Mouse (Mus musculus) CD4-positive, CD25-positive, alpha-beta regulatory T cell, adult 2 months (primary cell): ENCODE results near the gene Cd200r1.

Experiments
- DNase-seq: peaks from one replicate; pipeline ENCODE4 v3.0.0-alpha.2; 2012; ENCODE audit warnings: low read depth, low spot score

Gene Cd200r1

DNA sequence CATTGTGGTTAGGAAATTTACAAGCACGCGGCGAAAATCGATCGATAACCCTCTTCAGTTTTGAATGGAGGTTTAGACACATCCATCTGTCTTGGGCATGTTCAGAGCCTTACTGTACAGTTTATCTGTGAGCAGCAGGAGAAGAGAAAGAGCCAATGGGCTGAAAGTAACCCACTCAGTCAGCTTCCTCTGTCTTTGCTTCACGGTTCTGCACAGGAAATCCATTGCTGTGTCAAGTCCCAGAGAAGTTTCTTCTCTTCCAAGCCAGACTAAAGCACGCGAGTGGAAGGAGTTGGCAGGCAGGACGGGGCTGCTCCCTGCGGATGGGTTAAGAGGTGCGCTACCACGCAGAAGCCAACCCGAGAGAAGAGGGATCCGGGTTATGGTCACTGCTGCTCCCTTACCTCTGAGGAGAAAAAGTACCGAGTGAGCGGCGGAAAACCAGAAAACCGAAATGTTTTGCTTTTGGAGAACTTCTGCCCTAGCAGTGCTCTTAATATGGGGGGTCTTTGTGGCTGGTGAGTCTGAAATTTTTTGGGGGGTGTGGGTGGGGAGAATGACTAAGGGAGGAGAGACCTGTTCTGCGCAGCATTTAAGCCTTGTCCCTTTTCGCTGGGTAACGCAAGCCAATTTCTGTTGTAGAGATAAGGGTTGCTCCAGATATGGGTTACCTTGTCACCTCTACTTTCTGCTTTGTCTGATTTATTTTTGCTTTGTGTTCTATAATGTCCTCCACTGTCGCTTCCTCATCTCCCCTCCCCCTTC is at the start of gene Cd200r1:
Cd200r1 (plus strand) TSS at position 182 of the 765 bp plus-strand sequence.
- peak; percentile 72 for DNase-seq

DNA sequence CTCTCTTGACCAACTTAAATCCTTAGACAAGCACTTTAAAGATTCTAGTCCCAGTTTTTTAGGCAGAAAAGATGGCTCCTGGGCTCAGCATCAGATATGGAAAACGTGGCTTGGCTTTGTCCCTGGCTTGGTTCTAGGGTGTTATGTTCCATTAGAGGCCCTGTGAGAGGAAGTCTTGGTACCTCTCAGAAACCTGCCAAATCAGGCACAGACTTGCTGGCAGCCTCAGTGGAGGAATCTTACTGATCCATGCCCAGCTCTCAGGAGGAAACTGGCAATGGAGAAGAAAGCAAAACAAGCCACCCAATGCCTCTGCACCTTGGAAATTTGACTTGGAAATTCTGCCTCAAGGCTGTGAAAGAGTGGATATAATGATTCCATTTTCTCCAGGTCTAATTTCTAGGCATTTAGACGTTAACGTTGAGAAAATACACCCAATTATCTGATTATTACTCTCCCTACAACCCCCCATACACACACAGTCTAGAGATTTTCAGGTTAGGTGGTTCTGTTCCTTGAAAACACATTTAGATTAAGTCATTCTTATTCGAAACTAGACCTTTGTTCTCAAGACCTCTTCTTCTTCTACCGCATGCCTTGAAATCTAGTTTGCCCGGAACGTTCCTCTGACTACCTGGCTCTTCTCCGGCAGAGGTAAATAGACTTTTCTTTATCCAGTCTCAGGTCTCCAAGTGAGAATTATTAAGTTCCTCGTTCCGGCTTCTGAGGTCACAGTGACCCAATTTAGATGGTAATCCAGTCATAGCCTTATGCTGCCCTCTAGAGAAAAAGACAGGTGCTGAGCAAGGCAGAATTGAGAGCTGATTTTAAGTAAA is 49.0 kb upstream of the Cd200r1 start:
- peak; percentile 64 for DNase-seq

DNA sequence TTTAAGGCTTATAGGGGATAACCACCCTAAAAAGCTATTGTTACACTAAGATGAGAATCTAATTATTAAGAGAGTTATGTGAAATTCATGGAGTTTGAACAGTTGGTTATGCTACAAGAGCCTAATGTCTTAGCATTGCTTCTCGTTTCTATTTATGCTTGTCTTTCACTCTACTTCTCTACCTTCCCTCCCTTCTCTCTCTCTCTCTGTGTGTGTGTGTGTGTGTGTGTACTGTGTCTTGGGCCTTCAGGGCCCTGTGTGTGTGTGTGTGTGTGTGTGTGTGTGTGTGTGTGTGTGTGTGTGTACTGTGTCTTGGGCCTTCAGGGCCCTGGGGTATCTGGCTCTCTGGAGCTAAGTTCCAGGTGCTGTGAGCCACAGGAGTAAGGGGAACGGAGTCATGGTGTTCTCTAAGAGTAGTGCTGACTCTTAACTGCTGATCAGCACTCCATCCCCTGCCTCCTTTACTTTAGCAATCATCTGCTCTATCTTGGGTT is 48.3 kb upstream of the Cd200r1 start:
- no peak for DNase-seq

DNA sequence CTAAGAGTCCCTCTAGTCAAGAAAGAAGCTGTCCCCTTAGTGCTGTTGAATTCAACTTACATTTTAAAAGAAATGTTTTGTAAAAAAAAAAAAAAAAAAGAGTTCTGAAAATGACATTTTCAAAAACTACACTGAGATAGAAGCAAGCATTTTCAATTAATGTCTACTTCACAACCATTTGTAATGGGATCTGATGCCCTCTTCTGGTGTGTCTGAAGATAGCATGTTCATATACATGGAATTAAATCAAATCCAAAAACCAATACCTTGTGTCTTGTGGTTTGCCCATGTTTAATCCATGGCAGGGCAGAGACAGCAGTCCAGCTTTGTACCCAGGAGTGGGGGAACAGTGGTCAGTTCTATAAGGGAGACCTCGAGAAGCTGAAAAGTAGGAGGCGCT is 47.7 kb upstream of the Cd200r1 start:
- DNase-seq = no peak

DNA sequence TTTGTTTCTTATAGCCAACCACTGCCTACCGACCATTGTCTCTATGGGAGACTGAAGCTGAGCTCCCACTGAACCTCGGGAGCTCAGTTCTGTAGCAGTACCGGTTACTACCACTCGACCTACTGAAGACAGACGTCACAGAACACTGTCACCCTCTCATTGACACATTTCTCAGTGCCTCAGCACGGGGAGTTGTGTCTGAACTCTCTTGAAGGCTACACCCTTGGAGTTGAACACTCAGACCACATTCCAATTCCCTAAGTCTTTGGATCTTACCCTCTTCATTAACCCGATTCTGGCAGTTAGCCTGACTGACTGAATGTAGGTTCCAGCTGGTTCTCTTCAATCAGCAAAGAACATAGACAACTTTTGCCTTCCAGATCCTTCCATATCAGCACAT is 46.2 kb upstream of the Cd200r1 start:
- DNase-seq = no peak

DNA sequence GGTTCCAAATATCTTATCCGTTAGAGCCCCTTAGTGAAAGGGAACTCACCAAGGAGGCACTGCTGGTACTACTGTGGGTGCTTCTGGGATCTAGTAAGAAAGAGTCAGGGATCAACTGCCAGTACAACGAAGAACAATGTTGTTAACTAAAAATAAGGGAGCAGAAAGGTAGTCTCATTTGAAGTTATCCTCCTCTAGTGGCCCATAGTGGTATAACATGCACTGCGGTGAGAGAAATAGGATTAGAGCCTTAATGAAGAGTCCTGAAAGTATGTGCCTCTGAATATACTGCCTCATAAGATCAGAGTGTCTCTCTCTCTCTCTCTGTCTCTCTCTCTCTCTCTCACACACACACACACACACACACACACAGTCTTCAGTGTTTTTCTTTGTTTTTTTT is 45.0 kb upstream of the Cd200r1 start:
- DNase-seq = peak; percentile 51

DNA sequence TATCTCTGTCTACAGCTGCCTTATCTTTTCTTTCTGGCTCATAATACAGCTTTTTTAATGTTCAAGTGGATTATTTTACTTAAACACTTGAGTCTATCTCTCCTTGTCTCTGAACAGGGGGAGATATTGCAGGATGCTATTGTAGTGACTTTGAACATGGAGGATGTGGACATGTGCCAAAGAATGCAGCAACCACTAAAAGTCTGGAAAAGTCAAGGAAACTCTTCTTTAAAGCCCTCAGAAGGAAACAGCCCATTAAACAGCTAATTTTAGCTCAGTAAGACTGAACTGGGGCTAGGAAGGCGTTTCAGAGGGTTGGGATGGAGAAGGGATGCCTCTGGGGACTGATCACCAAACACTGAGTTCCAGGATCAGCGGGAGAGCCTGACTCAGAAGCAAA is 42.9 kb upstream of the Cd200r1 start:
- no peak for DNase-seq

DNA sequence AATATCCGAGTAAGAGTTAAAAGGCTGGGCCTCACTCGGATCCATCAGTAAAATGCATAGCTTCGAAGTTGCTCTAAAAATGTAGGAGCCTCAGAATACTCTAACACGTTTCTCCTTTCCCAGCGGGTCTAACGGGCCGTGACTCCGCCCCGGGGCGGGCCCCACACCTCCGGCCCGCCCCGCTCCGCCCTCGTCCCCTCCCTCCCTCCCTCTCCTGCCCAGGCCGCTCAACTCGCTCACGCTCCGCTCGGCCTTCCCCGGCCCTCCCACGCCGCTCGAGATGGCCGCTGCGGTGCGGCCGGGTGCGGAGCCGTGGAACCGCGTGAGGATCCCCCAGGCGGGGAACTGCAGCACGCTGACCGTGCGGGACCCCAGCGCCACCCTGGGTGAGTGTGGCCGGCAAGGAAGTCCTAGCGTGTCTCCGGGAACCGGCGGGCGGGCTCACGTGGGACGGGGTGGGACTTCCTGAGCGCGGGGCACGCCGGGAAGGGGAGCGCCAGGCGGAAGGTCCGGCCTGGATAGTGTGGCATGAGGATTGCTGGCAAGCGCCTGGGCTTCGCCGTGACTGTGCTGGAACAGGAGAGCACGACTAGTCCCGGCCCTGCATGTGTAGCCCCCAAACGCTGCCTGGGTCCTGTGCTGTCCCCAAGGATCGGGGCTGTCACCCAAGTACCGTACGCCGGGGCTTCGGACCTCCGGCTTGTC is 41.3 kb upstream of the Cd200r1 start, which contains the start of gene Nepro:
Nepro (plus strand) TSS at position 219 of the 705 bp plus-strand sequence.
- peak; percentile 88 for DNase-seq

DNA sequence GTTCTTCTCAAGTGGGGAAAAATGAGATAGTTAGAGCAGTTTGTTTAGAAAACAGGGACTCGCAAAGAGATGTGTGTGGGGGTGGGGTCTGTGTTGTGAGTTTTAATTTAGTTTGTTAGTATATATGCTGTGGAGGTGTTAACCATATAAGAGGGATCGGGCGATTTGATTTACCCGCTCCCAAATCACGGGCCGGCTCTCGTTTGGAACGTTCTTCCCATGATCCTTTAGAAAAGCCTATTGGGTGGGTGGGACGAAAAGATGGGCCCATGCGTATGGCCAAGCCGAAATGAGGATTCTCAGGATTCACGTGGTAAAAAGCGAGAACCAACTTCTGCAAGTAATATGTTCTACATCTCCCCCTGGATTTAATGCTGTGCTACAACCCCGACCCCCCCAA is 40.7 kb upstream of the Cd200r1 start:
- DNase-seq = no peak

DNA sequence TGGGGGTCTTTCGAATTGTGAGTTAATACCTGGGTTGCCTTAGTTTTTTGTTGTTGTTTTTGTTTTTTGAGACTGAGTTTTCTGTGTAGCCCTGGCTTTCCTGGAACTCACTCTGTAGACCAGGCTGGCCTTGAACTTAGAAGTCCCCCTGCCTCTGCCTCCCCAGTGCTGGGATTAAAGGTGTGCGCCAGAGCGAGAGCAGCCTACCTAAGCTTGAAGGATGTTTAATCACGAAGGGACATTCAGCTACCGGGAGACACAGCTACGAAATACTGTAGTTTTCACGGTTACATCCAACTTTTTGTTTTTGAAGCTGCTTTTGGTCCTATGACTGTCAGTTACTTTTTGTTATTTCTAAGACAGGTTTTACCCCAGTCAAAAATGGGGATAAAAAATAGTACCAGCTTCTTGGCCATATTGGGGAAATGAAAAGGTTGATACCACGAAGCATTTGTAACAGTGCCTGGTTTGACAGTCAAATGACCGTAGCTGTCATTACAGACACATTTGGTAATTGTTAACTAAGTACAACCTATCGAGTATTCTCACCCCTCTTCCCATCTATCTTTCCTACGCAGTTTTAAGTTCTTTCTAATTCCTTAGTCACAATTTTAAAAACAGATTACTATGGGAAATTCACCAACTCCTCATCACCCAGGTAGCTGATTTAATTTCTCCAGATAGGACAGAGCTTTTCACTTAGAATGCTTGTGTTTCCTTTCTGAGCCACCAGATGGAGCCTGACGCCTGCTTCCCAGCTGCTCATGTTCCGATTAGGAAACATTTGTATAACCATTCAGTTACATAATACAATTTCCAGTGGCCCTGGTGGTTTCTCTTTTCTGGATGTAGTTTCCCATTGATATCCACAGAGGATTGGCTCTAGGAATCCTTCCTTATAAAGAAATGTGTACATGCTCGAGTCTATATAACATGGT is 40.0 kb upstream of the Cd200r1 start:
- DNase-seq = peak; percentile 89

DNA sequence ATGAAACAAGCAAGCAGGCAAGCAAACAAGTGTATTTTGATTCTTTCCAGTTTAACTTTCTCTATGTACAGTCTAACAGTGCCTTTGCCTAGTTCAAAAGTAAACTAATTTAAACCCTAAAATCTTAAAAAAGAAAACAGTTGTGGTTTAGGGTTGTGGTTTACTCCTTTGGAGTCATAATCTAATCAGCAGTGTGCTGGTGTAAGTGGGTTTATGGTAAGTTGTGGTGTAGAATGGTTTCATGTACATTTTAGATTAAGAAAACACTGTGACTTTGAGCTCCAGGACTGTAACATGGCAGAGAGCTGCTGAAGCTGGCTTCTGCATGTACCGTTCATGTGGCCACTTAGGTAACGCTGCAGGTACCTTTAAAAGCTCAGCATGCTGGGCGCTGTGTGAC is 38.0 kb upstream of the Cd200r1 start:
- DNase-seq = no peak

DNA sequence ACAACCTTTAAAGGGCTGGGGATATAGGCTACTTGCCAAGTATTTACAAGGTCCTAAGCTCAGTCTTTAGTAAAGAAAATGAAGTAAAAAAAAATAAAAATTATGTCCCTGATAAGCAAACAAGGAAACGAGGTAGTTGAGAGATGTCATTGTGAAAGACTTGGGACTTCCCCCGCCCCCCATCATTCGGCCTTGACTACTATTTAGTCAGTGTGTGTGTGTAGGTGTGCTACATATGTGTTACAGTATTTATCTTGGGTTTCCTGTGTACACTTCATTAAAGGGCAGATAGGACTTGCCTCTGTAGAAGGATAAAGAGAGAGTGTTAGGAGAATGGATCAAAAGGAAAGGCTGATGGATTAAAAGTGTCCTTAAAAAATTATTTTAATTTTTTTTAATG is 31.5 kb upstream of the Cd200r1 start:
- DNase-seq = peak; percentile 75

DNA sequence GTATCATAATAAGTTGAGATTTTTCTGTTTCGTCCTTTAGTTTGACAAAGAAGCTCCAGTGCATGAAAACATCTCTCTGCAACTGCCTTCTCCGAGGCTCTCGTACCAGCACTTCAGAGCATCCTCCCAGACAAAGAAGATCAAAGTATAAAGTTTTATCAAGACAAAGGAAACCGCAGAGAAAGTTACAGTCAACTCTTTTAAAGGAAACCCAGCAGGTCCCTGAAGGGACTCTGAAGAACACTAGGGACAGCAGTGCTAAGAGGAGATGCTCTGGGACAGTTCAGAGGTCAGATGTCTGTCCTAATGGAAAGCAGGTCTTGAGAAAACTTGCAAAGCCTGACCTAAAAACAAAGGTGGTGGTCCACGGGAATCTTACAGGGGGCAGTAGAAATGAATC is 29.9 kb upstream of the Cd200r1 start:
- peak; percentile 71 for DNase-seq

DNA sequence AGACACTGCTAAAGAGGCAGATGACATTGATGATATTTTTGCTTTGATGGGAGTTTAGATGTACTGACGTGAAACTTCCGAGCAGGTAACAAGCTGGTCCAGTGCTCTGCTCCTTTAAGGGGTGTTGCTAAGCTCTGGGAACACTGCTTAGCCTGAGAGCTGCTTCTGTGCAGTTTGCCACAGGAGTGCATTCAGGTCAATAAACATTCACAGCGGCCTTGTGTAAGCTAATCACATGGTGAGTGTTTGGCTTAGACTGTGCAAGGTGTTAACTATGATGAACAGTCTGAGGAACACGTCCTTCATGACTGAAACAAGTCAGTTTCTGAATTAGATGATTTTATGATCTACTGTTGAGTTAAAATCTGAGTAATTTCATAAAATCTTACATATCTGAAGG is 29.4 kb upstream of the Cd200r1 start:
- no peak for DNase-seq

DNA sequence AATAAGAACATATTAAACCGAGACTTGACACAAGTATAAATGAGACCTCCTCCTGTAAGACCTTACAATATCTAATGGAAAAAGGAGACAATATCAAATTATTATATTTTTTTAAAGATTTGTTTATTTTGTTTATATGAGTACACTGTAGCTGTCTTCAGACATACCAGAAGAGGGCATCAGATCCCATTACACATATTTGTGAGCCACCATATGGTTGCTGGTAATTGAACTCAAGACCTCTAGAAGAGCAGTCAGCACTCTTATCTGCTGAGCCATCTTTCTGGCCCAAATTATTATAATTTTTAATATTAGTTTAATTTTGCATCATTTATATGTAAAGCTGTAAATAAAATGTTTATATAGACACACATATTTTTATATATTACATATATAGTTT is 22.8 kb upstream of the Cd200r1 start:
- no peak for DNase-seq

DNA sequence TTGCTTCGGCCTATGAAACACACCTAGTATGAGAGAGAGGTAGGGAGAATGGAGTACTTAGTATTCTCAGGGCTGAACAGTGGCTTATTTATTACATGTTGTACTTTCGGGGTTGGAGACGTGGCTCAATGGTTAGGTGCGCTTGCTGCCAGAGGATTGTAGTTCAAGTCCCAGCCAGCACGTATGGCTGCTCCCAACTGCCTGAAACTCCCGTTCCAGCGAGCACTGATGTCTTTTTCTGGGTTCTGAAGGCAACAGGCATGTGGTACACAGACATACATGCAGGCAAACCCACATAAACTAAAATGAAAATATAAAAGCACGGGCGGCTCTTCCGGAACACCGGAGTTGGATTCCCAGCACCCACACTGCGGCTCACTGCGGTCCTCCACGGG is 20.1 kb upstream of the Cd200r1 start:
- no peak for DNase-seq

DNA sequence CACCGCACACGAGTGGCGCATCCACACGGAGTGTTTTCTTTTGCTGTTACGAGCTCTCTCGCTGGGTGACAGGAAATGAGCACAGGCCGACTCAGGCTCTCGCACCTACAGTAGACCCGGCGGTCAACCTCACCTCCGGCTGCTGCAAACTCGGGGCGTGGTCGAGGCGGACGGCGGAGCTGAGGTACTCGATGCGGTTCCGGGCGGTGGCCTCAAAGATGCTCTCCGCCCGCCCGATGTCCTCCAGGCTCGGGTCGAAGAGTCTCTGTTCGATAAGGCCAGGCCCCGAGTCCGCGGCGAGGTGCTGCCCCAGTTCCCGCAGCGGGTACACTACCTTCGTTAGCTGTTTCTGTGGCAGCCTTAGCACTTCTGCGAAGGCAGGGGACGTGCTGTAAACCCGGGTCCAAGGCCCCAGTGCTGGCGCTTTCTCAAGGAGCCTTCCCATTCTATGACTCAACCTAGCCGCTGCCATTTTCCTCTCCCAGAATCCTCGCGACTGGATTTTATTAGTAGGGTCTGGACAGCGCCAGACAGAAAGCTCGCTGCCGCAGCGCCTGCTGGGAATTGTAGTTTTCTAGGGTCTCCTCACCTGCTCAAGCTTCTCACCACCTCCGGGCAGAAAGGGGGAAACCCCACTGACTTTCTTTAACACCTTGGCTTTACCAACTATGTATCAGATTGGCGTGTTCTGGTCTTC is 19.5 kb upstream of the Cd200r1 start, which contains the start of gene Gtpbp8:
Gtpbp8 (minus strand) TSS at position 498 of the 697 bp plus-strand sequence.
- peak; percentile 90 for DNase-seq

DNA sequence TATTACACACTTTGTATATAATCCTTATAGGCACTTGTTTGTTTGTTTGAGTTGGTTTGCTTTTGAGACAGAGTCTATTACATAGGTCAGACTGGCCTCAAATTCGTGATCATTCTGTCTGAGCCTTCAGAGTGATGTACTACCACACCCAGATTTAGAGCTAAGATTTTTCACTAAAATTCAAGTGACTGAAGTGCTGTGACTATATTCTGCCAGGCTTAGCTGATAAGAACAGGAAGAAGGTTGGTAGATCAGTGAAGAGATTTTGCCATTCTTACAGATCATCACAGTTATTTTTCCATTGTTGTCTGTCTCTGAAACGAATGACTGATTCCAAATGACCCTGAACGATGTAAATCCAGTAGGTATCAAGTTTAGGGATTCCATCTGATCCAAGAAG is 17.5 kb upstream of the Cd200r1 start:
- peak; percentile 41 for DNase-seq

DNA sequence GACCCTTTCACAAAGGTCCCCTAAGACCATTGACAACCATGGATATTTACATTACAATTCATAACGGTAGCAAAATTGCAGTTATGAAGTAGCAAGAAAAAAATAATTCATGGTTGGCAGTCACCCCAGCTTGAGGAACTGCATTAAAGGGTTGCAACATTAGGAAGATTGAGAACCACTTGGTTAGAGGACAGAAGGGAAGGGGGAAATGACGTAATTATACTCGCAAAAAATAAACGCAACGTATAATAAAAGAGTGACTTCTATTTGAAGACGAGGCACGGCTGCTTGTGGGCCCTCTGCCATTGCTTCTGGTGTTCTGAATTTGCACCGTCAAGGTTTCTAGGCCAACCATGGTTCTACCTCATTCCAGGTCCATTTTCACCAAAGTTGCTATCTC is 7.8 kb upstream of the Cd200r1 start:
- DNase-seq = no peak

DNA sequence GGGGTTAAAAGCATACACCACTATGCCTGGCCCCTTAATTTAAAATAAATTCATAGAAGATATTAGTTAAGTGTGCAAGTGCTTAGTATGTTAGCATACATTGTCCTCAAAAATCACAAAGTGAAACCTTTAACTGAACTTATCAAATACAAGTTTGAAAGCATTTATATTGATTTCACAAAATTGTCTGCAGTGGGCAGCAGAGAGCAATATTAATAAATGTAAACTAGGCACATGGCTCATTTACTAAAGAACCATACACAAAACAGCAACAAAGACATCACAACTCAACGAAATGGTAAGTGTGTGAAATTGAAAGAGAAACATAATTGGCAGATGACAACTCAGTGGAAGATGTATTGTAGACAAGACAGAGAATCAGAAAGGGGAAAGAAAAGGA is 3.7 kb upstream of the Cd200r1 start:
- peak; percentile 69 for DNase-seq
